Mouse (Mus musculus) erythroblast, adult 5-6 weeks (primary cell): ENCODE data around the gene C1rb. TPM values are rescaled to one million over a fixed set of nuclear protein-coding genes. Genes with fewer than 3 reads are reported as not detected.
A peak's percentile ranks its signal among the peaks of the same experiment; 100 is the strongest.
"Not testable (repeated sequence)": the region's sequence is repeated elsewhere in the genome, so short reads cannot be mapped to it uniquely, and the experiment has no call there.

Source experiments
- ATAC-seq: replicated peaks from 2 replicates; pipeline ENCODE4 v1.8.0; 2016; ENCODE audit warnings: moderate number of reproducible peaks, mild to moderate bottlenecking, moderate TSS enrichment, inconsistent platforms; ENCODE audit not compliant: poor library complexity, low FRiP score, severe bottlenecking
- total RNA-seq, 2 experiments: library from RNA; stranded (forward) in 1 of 2; stranded (reverse) in 1 of 2; fragments of 150-400 nt in 1 of 2; fragments of 200-764, 138-1000 nt in 1 of 2; gene quantifications; 2 replicates each; pipeline versions ENCODE4 v1.2.3 to v1.2.4; 2015 to 2017; ENCODE audit warnings: low replicate concordance in 2 of 2

C1rb gene
- total RNA-seq (2015; ENCODE audit: low replicate concordance), result 0.96 TPM in 1 of 2 replicates, not detected in the other
- total RNA-seq (2017; ENCODE audit: low replicate concordance), result 0.09 TPM in 1 of 2 replicates, not detected in the other

DNA sequence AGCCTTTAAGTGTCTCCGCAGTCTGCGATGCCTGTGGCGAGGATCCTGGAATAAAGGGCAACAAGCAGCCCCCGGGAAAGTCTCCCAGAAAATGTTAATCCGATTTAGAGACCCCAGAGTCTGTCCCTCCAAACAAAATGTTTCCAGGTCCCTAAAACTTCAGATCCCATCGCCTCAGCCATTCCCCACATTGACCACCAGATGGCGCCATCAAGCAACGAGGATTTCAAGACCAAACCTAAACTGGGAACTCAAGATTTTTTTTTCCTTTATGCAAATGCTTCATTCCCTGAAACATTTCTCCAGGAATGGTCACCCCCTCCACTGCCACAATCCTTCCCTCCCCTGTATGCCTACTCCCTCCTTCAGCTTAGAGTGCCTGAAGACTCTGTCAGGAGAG lies at the start of gene C1rb:
TSS of gene C1rb (plus strand) at position 269 of the 400 bp plus-strand sequence.
- ATAC-seq, result peak; percentile 61; the same call in 1 of the 2 replicates

DNA sequence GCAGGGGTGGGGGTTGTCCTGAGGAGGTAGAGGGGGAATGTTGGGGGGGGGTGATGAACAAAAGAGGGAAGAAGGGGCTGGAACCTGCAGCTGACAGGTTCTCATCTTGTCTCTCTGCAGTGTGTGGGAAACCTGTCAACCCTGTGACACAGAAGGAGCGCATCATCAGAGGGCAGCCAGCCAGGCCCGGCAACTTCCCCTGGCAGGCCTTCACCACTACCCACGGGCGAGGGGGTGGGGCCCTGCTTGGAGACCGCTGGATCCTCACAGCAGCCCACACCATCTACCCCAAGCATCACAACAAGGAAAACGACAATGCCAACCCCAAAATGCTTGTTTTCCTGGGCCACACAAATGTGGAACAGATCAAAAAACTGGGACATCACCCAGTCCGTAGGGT lies 48.0 kb upstream of the C1rb start:
- ATAC-seq, result not testable (repeated sequence)

DNA sequence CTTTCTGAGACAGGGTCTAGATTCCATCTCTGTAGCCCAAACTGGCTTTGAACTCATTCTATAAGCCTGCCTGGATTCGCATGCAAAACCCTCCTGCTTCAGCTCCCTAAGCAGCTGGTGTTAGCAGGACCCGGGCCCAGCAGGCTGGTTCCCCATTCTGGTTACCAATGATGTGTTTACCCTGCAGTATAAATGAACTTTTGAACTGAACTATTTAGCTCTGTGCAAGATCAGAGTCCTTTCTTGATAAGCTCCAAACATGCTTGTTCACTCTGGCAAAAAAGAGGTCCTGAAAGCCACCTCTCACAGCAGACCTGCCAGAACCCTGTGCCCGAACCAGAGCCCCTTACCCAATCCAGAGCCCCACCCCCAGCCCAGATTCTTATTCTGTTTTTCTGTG lies 42.2 kb upstream of the C1rb start:
- ATAC-seq, result no peak

DNA sequence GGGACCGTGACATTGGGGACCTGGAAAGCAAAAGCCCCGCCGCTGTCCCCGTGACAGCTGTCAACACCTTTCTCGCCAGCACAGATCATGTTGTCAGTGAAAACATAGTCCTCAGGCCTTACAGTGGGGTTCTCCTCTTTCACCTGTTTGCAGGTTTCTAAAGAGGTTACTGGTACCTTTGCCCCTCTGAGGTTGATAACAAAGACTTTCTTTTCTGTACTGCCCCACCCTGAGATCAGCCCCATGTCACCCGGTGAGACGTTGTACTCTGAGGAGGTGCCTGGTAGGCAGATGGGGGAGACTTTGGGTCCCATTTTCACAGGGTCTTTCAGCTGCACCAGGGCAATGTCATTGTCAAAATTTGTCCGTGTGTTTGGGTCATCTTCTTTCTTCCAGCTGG lies 39.0 kb upstream of the C1rb start:
- ATAC-seq, result no peak

DNA sequence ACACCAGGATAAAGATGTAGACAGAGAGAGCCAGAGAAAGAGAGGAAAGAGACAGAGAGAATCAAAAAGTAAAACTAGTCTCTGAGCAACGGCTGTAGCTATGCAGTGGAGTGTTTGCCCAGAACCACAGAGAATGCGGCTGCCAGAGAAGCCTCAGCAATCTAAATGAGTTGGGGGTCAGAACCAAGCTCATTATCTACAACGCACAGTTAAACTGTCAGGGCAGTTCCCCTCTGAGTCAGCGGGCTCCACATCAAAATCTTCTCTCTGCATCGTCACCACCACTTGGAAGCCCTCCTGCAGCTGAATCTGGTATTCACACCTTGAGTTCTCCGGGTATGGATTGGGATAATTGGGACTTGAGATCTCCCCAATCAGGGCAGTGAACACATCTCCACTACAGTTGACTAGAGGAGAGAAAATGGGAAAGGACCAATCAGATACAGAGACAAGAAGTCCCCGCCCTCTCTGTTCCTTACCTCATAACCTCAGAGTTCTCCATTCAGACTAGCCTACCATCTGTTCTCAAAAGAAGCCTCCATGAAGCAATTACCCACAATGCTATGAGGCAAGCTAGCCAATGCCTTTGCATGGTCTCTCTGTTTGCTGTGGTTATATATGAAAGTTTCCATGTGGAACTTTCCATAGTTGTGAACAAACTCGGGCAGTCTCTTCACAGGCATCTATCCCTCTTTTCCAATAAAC lies 33.8 kb upstream of the C1rb start:
- ATAC-seq, result not testable (repeated sequence)

DNA sequence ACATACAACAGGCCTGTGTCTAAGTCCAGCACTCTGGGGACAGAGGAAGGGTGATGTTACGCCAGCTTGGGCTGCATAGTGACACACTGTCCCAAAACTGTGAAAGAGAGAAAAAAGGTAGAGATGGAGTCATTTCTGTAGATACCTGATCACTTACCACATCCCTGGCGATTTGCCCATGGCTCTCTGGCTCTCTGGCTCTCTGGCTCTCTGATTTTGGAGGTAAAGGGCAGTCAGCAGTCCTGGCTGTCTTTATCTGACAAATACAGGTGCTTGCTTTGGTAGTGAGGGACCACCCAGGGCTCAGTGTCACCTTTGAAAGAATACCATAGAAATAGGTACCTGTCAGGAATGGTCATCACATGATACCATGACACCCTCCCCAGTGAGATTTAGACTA lies 28.9 kb upstream of the C1rb start:
- ATAC-seq, result not testable (repeated sequence)

DNA sequence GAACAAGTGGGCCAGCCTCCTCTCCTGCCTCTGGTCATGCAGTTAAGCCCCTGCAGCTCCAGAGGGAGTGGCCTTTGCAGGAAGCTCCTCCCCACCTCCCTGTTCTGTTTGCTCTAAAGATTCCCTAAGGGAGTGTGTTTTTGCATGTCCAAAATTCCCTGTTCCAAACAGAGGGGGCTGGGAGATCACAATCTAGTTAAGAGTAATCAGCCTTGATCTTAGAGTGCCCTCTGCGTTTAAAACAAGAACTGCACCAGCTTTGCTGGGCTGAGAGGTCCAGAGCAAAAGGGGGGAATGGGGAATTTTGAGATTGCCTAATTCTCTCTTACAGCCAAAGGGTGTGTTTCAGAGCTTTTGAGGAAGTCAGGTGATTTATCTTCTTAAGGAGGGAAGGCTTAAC lies 27.8 kb upstream of the C1rb start, which contains the start of gene C1s1:
TSS of gene C1s1 (minus strand) at position 76 of the 400 bp plus-strand sequence.
- not testable (repeated sequence) for ATAC-seq

DNA sequence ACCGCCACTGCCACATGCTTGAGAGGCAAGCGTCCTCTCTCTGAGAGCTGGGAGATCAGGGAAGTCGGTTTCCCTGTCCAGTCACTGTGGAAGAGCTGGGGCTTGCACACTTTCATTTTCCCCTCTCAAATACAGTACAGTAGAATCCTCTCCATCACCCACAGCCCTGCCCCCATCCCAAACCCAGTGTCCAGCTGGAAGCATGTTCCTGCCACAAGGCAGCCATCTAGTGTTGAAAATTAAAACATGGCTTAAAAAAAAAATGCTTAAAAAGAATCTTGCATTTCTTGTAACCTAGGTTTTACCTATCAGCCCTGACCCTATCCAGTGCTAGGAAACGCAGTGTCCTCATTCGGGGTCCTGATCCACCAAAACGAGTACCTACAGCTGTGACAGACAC lies 25.6 kb upstream of the C1rb start:
- no peak for ATAC-seq

DNA sequence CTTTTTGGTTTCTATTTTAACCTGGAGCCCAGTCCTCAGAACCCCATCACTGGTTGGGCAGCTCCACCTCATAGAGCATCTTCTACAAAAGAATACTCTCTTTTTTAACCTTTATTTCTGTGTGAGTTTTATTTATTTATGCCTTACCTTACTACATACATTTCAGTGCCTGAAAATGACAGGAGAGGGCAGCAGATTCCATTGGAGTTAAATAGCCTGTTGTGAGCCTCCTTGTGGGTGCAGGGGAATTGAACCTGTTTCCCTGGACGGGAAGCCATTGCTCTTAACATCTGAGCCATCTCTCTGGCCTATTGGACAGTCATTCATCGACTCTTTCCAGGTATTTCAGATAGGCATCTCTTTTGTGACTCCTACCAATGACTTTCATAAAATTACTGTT lies 24.7 kb upstream of the C1rb start:
- ATAC-seq, result no peak

DNA sequence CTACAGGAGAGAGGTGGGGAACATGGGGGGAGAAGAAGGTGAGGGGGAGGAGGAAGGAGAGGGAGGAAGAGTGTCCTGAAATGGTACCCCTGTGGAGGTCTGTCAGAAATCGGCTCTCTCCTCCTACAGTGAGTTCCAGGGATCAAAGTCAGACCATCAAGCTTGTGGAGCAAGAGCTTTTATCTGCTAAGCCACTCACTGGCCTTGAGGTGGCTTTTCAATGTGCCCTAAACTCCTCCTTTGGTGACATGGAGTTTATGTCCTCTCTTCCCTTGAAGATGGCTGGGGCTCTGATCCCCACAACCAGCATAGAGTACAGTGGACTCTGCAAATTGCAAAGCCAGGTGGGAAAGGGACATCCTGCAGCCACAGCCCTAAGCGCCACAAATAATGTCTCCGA lies 22.1 kb upstream of the C1rb start:
- ATAC-seq, result peak; percentile 94

DNA sequence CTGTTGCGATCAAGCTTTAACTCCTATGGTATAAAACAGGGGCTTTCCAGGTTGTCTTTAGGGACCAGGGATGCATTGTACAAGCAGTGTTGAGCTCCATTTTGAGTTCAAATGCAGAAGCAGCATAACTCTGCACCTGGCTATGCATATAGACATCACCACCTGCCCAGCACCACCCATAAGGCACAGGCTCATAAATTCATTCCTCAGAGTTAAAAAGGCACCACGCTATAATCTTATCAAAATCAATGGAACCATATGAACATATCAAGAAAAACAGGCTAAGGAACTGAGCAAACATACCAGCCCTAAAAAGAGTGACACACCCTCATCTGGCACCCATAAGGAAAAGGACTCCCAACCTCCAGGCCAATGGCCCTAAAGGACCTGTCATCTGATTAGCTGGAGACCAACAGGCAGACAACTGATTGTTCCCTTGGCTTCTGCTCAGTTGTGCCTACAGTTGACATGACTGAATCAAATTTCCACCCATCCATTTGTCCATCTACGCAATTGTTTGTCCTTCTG lies 21.0 kb upstream of the C1rb start:
- 0 out of 2 replicates have a peak, but pooled peaks have one; percentile 70 for ATAC-seq

DNA sequence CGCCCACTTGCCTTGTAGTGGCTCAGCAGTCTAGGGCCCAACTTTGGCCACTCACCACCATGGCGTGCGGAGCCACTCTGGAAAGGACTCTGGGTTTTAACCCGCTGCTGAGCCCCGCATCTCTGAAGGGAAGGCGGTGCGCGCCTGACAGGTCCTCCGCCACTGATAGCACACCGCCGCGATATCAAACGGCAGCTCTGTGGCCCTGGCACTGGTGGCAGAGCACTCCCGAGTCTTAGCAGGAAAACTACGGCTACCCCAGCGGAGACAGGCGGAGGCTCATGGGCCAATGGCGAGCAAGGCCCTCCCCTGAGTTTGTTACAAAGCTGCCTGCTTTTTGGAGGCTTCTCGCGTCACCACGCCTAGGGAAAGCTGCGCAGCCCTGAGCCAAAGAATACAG lies 17.3 kb upstream of the C1rb start:
- ATAC-seq, result no peak

DNA sequence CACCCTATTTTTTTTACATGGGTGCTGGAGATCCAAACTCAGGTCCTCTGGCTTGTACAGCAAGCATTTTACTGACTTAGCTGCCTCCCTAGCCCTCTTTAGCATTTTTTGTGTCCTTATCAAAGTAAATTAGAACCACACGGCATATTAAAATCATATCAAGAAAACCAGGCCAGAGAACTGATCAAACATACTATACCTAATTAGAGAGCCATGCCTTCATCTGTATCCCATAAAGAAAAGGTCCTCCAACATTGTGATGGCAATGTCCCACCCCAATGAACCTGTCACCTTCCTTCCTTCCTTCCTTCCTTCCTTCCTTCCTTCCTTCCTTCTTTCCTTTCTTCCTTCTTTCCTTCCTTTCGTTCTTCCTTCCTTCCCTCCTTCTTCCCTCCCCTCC lies 14.1 kb upstream of the C1rb start:
- peak; percentile 81 for ATAC-seq

DNA sequence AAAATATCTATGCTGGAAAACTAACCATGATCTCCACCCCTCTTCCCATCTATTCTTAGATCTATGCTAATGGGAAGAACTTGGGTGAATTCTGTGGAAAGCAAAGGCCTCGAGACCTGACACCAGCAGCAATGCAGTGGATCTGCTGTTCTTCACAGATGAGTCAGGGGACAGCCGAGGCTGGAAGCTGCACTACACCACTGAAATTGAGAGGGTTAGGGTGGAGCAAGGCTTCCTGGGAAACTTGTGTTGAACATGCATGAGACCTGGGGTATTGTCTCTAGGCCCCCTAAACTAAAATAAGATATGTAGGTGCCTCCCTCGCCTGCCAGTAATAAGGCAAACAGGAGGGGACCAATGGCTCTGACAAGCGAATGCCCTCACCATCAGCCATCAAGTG lies 8.9 kb upstream of the C1rb start:
- ATAC-seq, result not testable (repeated sequence)

DNA sequence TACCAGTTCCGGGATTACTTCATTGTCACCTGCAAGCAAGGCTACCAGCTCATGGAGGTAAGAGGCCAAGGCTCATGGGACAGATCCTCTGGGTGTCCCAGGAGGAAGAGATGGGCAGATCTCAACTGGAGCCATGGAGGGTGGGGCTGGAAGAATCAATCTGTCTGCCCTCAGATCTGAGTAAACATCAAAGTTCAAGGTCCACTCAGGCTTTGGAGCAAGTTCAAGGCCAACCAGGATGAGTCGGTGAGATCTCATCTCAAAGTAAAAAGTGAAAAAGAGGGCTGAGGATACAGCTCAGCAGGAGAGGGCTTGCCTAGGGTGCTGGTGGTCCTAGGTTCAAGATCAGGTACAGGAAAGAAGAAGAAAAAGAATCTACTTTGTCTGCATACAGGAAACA lies 8.5 kb upstream of the C1rb start:
- not testable (repeated sequence) for ATAC-seq

DNA sequence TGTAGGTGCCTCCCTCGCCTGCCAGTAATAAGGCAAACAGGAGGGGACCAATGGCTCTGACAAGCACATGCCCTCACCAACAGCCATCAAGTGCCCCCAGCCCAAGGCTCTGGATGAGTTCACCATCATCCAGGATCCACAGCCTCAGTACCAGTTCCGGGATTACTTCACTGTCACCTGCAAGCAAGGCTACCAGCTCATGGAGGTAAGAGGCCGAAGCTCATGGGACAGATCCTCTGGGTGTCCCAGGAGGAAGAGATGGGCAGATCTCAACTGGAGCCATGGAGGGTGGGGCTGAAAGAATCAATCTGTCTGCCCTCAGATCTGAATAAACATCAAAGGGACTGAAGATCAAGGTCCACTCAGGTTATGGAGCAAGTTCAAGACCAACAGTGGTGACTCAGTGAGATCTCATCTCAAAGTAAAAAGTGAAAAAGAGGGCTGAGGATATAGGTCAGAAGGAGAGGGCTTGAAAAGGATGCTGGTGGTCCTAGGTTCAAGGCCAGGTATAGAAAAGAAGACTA lies 5.1 kb downstream of the C1rb start:
- not testable (repeated sequence) for ATAC-seq

DNA sequence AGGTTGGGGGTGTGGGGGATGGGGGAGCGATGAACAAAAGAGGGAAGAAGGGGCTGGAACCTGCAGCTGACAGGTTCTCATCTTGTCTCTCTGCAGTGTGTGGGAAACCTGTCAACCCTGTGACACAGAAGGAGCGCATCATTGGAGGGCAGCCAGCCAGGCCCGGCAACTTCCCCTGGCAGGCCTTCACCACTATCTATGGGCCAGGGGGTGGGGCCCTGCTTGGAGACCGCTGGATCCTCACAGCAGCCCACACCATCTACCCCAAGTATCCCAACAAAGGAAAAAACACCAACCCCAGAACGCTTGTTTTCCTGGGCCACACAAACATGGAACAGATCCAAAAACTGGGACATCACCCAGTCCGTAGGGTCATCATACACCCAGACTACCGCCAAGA lies 10.1 kb downstream of the C1rb start:
- ATAC-seq, result 0 out of 2 replicates have a peak, but pooled peaks have one; percentile 41

DNA sequence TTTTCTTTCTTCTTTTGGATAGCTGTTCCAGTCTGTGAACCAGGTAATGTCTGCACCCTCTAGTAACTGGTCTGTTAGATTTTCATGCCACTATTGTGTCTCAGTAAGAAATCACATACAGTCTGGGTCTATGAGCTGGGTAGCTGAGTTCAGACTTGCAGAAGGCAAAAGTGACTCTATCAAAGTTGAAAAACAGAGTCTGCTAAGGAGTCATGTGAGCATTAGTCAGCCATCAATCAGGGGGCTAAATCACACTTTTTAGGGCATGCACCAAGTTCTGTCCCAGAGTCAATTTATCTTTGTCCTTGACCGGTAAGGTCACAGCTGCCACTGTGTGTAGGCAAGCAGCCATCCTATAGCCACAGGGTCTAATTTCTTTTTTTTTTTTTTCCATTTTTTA lies 12.1 kb downstream of the C1rb start:
- no peak for ATAC-seq

DNA sequence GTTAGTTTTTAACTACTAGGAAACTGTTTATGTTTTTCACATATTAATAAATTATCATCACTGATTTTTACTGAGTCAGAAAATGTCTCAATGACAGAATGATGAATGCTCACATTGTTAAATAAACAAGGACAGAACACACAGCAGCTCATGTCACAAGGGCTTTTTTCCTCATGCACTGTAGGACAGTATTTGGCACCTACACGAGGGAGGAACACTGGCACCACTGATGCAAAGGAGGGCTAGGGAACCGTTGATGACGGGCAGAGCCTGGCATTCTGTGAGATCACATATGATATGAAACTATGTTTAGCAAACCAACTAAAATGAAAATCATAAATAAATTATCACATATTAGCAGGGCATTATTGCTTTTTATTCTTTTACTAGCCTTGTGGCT lies 14.8 kb downstream of the C1rb start:
- ATAC-seq, result no peak

DNA sequence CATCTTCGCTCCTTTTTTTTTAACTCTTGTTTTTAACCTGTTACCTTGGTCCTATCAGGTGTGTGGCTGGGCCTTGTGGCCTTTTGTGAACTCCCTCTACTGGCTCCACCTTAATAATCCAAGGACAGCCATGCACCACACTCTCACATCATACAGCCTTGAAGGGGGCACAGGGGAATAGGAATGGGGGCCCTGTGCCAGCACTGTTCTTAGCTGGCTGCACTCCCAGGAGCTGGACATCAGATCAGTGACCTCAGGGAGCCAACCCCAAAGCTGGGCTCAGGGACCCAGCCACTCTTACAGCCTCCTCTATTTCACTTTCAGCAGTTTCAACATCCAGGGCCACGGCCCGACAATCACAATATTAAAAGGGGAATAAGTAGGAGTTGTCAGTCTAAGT lies 15.7 kb downstream of the C1rb start:
- no peak for ATAC-seq

DNA sequence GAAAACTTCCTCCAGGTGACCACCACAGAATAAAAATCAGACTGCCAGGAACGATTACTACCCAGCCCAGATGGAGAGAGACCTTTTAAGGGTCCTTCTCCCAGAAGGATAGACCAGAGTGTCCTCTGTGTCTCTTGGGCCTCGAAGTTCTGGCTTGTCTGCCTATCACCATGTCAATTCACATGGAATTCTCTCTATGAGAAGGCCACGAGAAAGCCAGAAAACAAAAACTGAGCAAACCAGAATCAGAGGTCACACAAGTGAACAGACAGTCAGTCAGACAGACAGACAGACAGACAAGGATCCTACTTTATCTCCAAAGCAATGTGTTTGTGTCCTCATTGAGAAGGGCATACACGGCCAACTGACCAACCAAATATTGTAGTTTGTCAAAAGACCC lies 16.2 kb downstream of the C1rb start:
- no peak for ATAC-seq
